Mouse (Mus musculus) midbrain, embryonic 10.5 days (tissue): Measurements from ENCODE around the gene Ahcyl1. TPM values are rescaled to one million over a fixed set of nuclear protein-coding genes. Genes with fewer than 3 reads are reported as not detected.

Source experiments
- DNase-seq: peaks from one replicate; pipeline ENCODE4 v3.0.0-alpha.2; 2017; ENCODE audit warnings: low spot score
- H3K27ac ChIP-seq: fragments of 300-500 bp; sonication (generic); replicated peaks from 2 replicates; pipeline ENCODE4 v1.5.1; 2016; ENCODE audit warnings: mild to moderate bottlenecking
- H3K27me3 ChIP-seq: fragments of 300-500 bp; sonication (generic); 2 replicates; pipeline ENCODE4 v1.6.1; 2016; ENCODE audit warnings: low read depth, mild to moderate bottlenecking; ENCODE audit not compliant: poor library complexity, severe bottlenecking
- H3K36me3 ChIP-seq: fragments of 300-500 bp; sonication (generic); 2 replicates; pipeline ENCODE4 v1.6.1; 2016; ENCODE audit warnings: mild to moderate bottlenecking, moderate library complexity
- H3K4me1 ChIP-seq: fragments of 300-500 bp; sonication (generic); 2 replicates; pipeline ENCODE4 v1.6.1; 2016
- H3K4me3 ChIP-seq: fragments of 300-500 bp; sonication (generic); 2 replicates; pipeline ENCODE4 v1.5.1; 2016; ENCODE audit warnings: mild to moderate bottlenecking, moderate library complexity
- H3K9me3 ChIP-seq: fragments of 300-500 bp; sonication (generic); replicated peaks from 2 replicates; pipeline ENCODE4 v1.6.1; 2016; ENCODE audit warnings: mild to moderate bottlenecking
- WGBS: fragments of 180-500 bp; shearing (Covaris S2); methylation state at CpG from one replicate; pipeline ENCODE4 v1.1.7; 2016; 5-methylcytosine and 5-hydroxymethylcytosine counted together
- polyA plus RNA-seq: library from polyadenylated mRNA; unstranded; fragments of >200 nt; fragmentation: Nextera tagmentation; extraction: Ambion mirVana; gene quantifications from 2 replicates; pipeline ENCODE4 v1.2.1, GENCODE M21; 2016

The Ahcyl1 gene
- polyA plus RNA-seq, 1 experiment from 2014 or later = 92.4 TPM

GRCm38 (mm10) chr3:107696910-107697309 is 550 bp upstream of the Ahcyl1 start:
- H3K4me1 ChIP-seq = peaks cover 31% of the 10 kb centered on the region
- H3K36me3 ChIP-seq = 0 out of 2 replicates have a peak, but pooled peaks cover 3% of the 10 kb centered on the region
- H3K4me3 ChIP-seq = peak overlapping the region; percentile 79
- no peaks in the 10 kb centered on the region for H3K9me3 ChIP-seq
- H3K27ac ChIP-seq = peak overlapping the region; percentile 96; the same call in 1 of the 2 replicates
- WGBS = 46% methylated on average over 3 of the region's 3 CpGs
- DNase-seq = no peak
- H3K27me3 ChIP-seq = no peaks in the 10 kb centered on the region

GRCm38 (mm10) chr3:107695219-107695947 is 977 bp downstream of the Ahcyl1 start:
- H3K36me3 ChIP-seq = peaks cover 3% of the 10 kb centered on the region; the same call in 1 of the 2 replicates
- peak overlapping the region; percentile 96 for H3K27ac ChIP-seq
- 10% methylated on average over 16 of the region's 16 CpGs for WGBS
- H3K27me3 ChIP-seq = no peaks in the 10 kb centered on the region
- DNase-seq = no peak
- no peaks in the 10 kb centered on the region for H3K9me3 ChIP-seq
- H3K4me3 ChIP-seq = peak overlapping the region; percentile 79
- H3K4me1 ChIP-seq = peaks cover 44% of the 10 kb centered on the region

GRCm38 (mm10) chr3:107694256-107694900 is 2.0 kb downstream of the Ahcyl1 start:
- H3K27ac ChIP-seq = peak overlapping the region; percentile 96; the same call in 1 of the 2 replicates
- whole genome bisulfite sequencing = 77% methylated on average over 2 of the region's 2 CpGs
- peak overlapping the region; percentile 79 for H3K4me3 ChIP-seq
- no peaks in the 10 kb centered on the region for H3K9me3 ChIP-seq
- no peak for DNase-seq
- H3K36me3 ChIP-seq = peaks cover 3% of the 10 kb centered on the region; the same call in 1 of the 2 replicates
- H3K27me3 ChIP-seq = no peaks in the 10 kb centered on the region
- peaks cover 46% of the 10 kb centered on the region for H3K4me1 ChIP-seq

- Histone ChIP-seq H3K36me3 (peaks cover 6% of the 10 kb centered on the region; the same call in 1 of the 2 replicates), H3K27me3 (no peaks in the 10 kb centered on the region), H3K4me1 (peaks cover 39% of the 10 kb centered on the region), H3K9me3 (no peaks in the 10 kb centered on the region), H3K4me3 (no peak overlapping the region), H3K27ac (no peak overlapping the region)
- 77% methylated on average over 2 of the region's 2 CpGs for WGBS
- no peak for DNase-seq
These were observed 6.0 kb downstream of the Ahcyl1 start for GRCm38 (mm10) chr3:107690366-107690765.

- Histone ChIP-seq H3K36me3 (peaks cover 6% of the 10 kb centered on the region; the same call in 1 of the 2 replicates), H3K4me1 (peaks cover 28% of the 10 kb centered on the region), H3K4me3 (no peak overlapping the region), H3K27ac (no peak overlapping the region), H3K27me3 (no peaks in the 10 kb centered on the region), H3K9me3 (no peaks in the 10 kb centered on the region)
- no peak for DNase-seq
These were observed 7.1 kb downstream of the Ahcyl1 start for GRCm38 (mm10) chr3:107689245-107689644.

GRCm38 (mm10) chr3:107688236-107688635 is 8.1 kb downstream of the Ahcyl1 start:
- no peak overlapping the region for H3K4me3 ChIP-seq
- H3K9me3 ChIP-seq = no peaks in the 10 kb centered on the region
- H3K4me1 ChIP-seq = peaks cover 18% of the 10 kb centered on the region
- DNase-seq = no peak
- no peaks in the 10 kb centered on the region for H3K27me3 ChIP-seq
- 86% methylated on average over 1 of the region's 1 CpGs for WGBS
- peaks cover 3% of the 10 kb centered on the region; the same call in 1 of the 2 replicates for H3K36me3 ChIP-seq
- no peak overlapping the region for H3K27ac ChIP-seq

GRCm38 (mm10) chr3:107686276-107686977 is 9.9 kb downstream of the Ahcyl1 start:
- Histone ChIP-seq H3K27me3 (no peaks in the 10 kb centered on the region), H3K9me3 (no peaks in the 10 kb centered on the region), H3K4me1 (peaks cover 16% of the 10 kb centered on the region), H3K36me3 (peaks cover 3% of the 10 kb centered on the region; the same call in 1 of the 2 replicates), H3K27ac (no peak overlapping the region), H3K4me3 (no peak overlapping the region)
- WGBS = 93% methylated on average over 3 of the region's 3 CpGs
- DNase-seq = no peak

GRCm38 (mm10) chr3:107685652-107686051 is 10.7 kb downstream of the Ahcyl1 start:
- H3K9me3 ChIP-seq = no peaks in the 10 kb centered on the region
- no peaks in the 10 kb centered on the region for H3K27me3 ChIP-seq
- 0 out of 2 replicates have a peak, but pooled peaks cover 5% of the 10 kb centered on the region for H3K36me3 ChIP-seq
- no peak for DNase-seq
- WGBS = 94% methylated on average over 2 of the region's 2 CpGs
- peaks cover 13% of the 10 kb centered on the region for H3K4me1 ChIP-seq
- H3K4me3 ChIP-seq = no peak overlapping the region
- H3K27ac ChIP-seq = no peak overlapping the region

GRCm38 (mm10) chr3:107683587-107683986 is 12.8 kb downstream of the Ahcyl1 start:
- no peak overlapping the region for H3K4me3 ChIP-seq
- no peak overlapping the region for H3K27ac ChIP-seq
- H3K9me3 ChIP-seq = no peaks in the 10 kb centered on the region
- no peak for DNase-seq
- H3K27me3 ChIP-seq = no peaks in the 10 kb centered on the region
- H3K4me1 ChIP-seq = peaks cover 7% of the 10 kb centered on the region
- 0 out of 2 replicates have a peak, but pooled peaks cover 5% of the 10 kb centered on the region for H3K36me3 ChIP-seq
- 93% methylated on average over 1 of the region's 1 CpGs for WGBS

- peaks cover 7% of the 10 kb centered on the region for H3K4me1 ChIP-seq
- H3K4me3 ChIP-seq = no peak overlapping the region
- H3K27ac ChIP-seq = no peak overlapping the region
- no peaks in the 10 kb centered on the region for H3K27me3 ChIP-seq
- no peak for DNase-seq
- no peaks in the 10 kb centered on the region for H3K9me3 ChIP-seq
- WGBS = 61% methylated on average over 7 of the region's 7 CpGs
- H3K36me3 ChIP-seq = peaks cover 25% of the 10 kb centered on the region
These were observed 15.4 kb downstream of the Ahcyl1 start for GRCm38 (mm10) chr3:107680790-107681576.

GRCm38 (mm10) chr3:107671509-107671908 is 24.9 kb downstream of the Ahcyl1 start:
- Histone ChIP-seq H3K36me3 (peaks cover 100% of the 10 kb centered on the region), H3K9me3 (no peaks in the 10 kb centered on the region), H3K4me3 (no peak overlapping the region), H3K27ac (no peak overlapping the region), H3K27me3 (no peaks in the 10 kb centered on the region), H3K4me1 (no peaks in the 10 kb centered on the region)
- WGBS = 92% methylated on average over 2 of the region's 2 CpGs
- DNase-seq = no peak

GRCm38 (mm10) chr3:107670500-107670899 is 25.9 kb downstream of the Ahcyl1 start:
- no peak for DNase-seq
- Histone ChIP-seq H3K27ac (no peak overlapping the region), H3K9me3 (no peaks in the 10 kb centered on the region), H3K4me3 (no peak overlapping the region), H3K4me1 (no peaks in the 10 kb centered on the region), H3K36me3 (peaks cover 100% of the 10 kb centered on the region), H3K27me3 (no peaks in the 10 kb centered on the region)
- WGBS = 93% methylated on average over 4 of the region's 4 CpGs
